Mouse (Mus musculus): ENCODE results near the gene Cux2. TPM values are rescaled to one million over a fixed set of nuclear protein-coding genes. Genes with fewer than 3 reads are reported as not detected.

Cux2 gene
- total and polyA plus RNA-seq, 3 experiments: 0.17 TPM; not detected in 2

DNA sequence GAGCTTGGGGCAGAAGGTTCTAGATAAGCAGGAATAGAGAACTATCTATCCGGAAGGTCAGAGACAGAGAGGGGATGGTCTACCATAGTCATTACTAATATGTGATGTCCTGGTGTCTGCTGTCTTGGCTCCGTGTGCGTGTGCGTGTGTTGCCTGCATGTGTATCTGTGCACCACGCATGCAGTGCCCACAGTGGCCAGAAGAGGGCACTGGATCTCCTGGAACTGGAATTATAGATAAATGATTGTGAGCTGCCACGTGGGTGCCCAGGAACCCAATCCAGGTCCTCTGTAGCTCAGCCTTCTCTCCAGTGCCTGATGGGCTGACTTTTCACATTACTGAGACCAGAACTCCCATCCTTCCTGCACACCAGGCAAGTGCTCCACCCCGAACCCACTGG, 29.9 kb upstream of the Cux2 start:
- no peak overlapping the region for H3K4me2 ChIP-seq (ENCODE audit: insufficient read depth, low read depth, poor library complexity, severe bottlenecking)
- H3K9me3 ChIP-seq (replicated peaks; ENCODE audit: low read length): peaks cover 22% of the 10 kb centered on the region
- H3K36me3 ChIP-seq (replicated peaks in 1 of 2; ENCODE audit: control insufficient read depth in 1 of 2, insufficient read depth in 1 of 2, low read length in 1 of 2): no peaks in the 10 kb centered on the region
- no peaks in the 10 kb centered on the region for H3K79me2 ChIP-seq (replicated peaks; ENCODE audit: control insufficient read depth, extremely low read depth, insufficient read depth, poor library complexity, severe bottlenecking)
- dilution Hi-C loops (cut with MboI; ENCODE audit: extremely low pct_ligation_motif_present, extremely low pct_unique_long_range_greater_than_20kb, low sequenced_read_pairs): no loop called here
- in situ Hi-C loops (cut with MboI; ENCODE audit: low pct_ligation_motif_present, low pct_unique_long_range_greater_than_20kb, low sequenced_read_pairs): no loop called here
- peaks cover 7 to 13% of the 10 kb centered on the region in 2 experiments for H3K4me1 ChIP-seq (ENCODE audit: control insufficient read depth in 1 of 2, insufficient read depth in 2 of 2)
- no peak overlapping the region for H3K4me3 ChIP-seq (replicated peaks in 1 of 3; ENCODE audit: low read depth in 2 of 3, low read length in 2 of 3, poor library complexity in 1 of 3)
- H3K27ac ChIP-seq (ENCODE audit: insufficient read depth, low read depth): no peak overlapping the region
- no peak for DNase-seq (ENCODE audit: extremely low read depth)
- H3K9ac ChIP-seq (ENCODE audit: insufficient read depth, low read depth): no peak overlapping the region
- TF ChIP-seq CTCF (conservative IDR thresholded peaks at IDR 0.05 in 1 of 2, IDR thresholded peaks at IDR 0.05 in 1 of 2; ENCODE audit: low read depth in 2 of 2, low read length in 2 of 2) (peak; percentile 35 to 41; a peak in 3 of 4 replicates), TCF12 (IDR thresholded peaks at IDR 0.05; ENCODE audit: low read depth, low read length) (no peak), ELF1 (IDR thresholded peaks at IDR 0.05; ENCODE audit: low read depth, low read length) (no peak), POLR2AphosphoS2 (IDR thresholded peaks at IDR 0.05; ENCODE audit: low read depth, low read length) (no peak)
- peaks cover 32% of the 10 kb centered on the region for H3K27me3 ChIP-seq (replicated peaks)

DNA sequence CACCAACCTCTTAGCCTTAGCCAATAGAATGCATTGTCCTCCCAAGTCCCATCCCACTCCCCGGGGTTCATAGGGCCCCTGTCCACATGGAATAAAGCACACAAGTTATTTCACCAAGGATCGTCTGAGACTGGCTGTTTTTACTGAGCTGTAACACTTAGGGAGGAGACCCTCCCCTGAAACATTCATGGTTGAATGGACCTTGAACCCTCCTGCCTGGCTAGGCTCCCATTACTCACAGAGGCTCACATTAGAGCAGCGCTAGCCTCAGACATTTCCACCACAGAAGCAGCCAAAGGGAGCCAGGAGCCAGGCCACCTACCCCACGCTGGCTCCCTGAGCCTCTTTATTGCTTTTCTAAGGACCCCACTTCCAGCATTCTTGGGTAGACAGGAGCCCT, 27.3 kb upstream of the Cux2 start:
- TF ChIP-seq CTCF (conservative IDR thresholded peaks at IDR 0.05 in 1 of 2, IDR thresholded peaks at IDR 0.05 in 1 of 2; ENCODE audit: low read depth in 2 of 2, low read length in 2 of 2): no peak
- TF ChIP-seq BHLHE40 (IDR thresholded peaks at IDR 0.05; ENCODE audit: low read depth, low read length): no peak
- no peak for TF ChIP-seq MAX (IDR thresholded peaks at IDR 0.05; ENCODE audit: low read length)
- no peak for TF ChIP-seq TBP (conservative IDR thresholded peaks at IDR 0.05; ENCODE audit: low read depth, low read length)
- TF ChIP-seq MEF2A (IDR thresholded peaks at IDR 0.05; ENCODE audit: borderline replicate concordance, low read depth, low read length): no peak
- no peak for TF ChIP-seq PAX5 (IDR thresholded peaks at IDR 0.05; ENCODE audit: low read length)
- no peak for TF ChIP-seq USF2 (conservative IDR thresholded peaks at IDR 0.05; ENCODE audit: low read depth, low read length)
- no peak for TF ChIP-seq JUND (conservative IDR thresholded peaks at IDR 0.05; ENCODE audit: low read depth, low read length)
- TF ChIP-seq UBTF (IDR thresholded peaks at IDR 0.05; ENCODE audit: low read depth, low read length): no peak
- no peak for TF ChIP-seq CHD2 (IDR thresholded peaks at IDR 0.05; ENCODE audit: low read length)
- no peak for TF ChIP-seq GABPA (IDR thresholded peaks at IDR 0.05; ENCODE audit: insufficient replicate concordance, low read depth, low read length)
- no peak for TF ChIP-seq SIN3A (IDR thresholded peaks at IDR 0.05; ENCODE audit: low read length)
- TF ChIP-seq MXI1 (IDR thresholded peaks at IDR 0.05; ENCODE audit: low read depth, low read length): no peak
- no peak for TF ChIP-seq HCFC1 (IDR thresholded peaks at IDR 0.05; ENCODE audit: low read depth, low read length)
- TF ChIP-seq KAT2A (IDR thresholded peaks at IDR 0.05; ENCODE audit: insufficient replicate concordance, low read length): no peak
- no peak for TF ChIP-seq NELFE (IDR thresholded peaks at IDR 0.05; ENCODE audit: low read depth, low read length)
- Histone ChIP-seq H3K9me3 (replicated peaks; ENCODE audit: low read length) (peaks cover 22% of the 10 kb centered on the region), H3K27me3 (replicated peaks) (peaks cover 52% of the 10 kb centered on the region), H3K4me3 (replicated peaks in 1 of 3; ENCODE audit: low read depth in 2 of 3, low read length in 2 of 3, poor library complexity in 1 of 3) (no peak overlapping the region), H3K36me3 (replicated peaks in 1 of 2; ENCODE audit: control insufficient read depth in 1 of 2, insufficient read depth in 1 of 2, low read length in 1 of 2) (no peaks in the 10 kb centered on the region), H3K79me2 (replicated peaks; ENCODE audit: control insufficient read depth, extremely low read depth, insufficient read depth, poor library complexity, severe bottlenecking) (no peaks in the 10 kb centered on the region), H3K27ac (ENCODE audit: insufficient read depth, low read depth) (no peak overlapping the region), H3K4me2 (ENCODE audit: insufficient read depth, low read depth, poor library complexity, severe bottlenecking) (no peak overlapping the region), H3K9ac (ENCODE audit: insufficient read depth, low read depth) (no peak overlapping the region), H3K4me1 (ENCODE audit: control insufficient read depth in 1 of 2, insufficient read depth in 2 of 2) (peaks cover 4 to 13% of the 10 kb centered on the region in 2 experiments; a peak in 3 of 4 replicates)
- dilution Hi-C loops (cut with MboI; ENCODE audit: extremely low pct_ligation_motif_present, extremely low pct_unique_long_range_greater_than_20kb, low sequenced_read_pairs) (no loop called here), in situ Hi-C loops (cut with MboI; ENCODE audit: low pct_ligation_motif_present, low pct_unique_long_range_greater_than_20kb, low sequenced_read_pairs) (no loop called here)
- no peak for DNase-seq (ENCODE audit: extremely low read depth)
